Mouse (Mus musculus): ENCODE measurements around the gene Il17rb. TPM values are rescaled to one million over a fixed set of nuclear protein-coding genes. Genes with fewer than 3 reads are reported as not detected.

The Il17rb gene
- polyA plus RNA-seq, 1 experiment, result not detected

GRCm38 (mm10) chr14:29996000-29996751 lies 12.5 kb downstream of the Il17rb start:
- Histone ChIP-seq H3K36me3 (ENCODE audit: control insufficient read depth, insufficient read depth, low read length, poor library complexity, severe bottlenecking) (peaks cover 14% of the 10 kb centered on the region), H3K27ac (ENCODE audit: insufficient read depth, low read length) (no peak overlapping the region), H3K4me1 (ENCODE audit: control insufficient read depth, insufficient read depth, low read length) (peaks cover 3% of the 10 kb centered on the region), H3K4me3 (ENCODE audit: low read depth, low read length) (no peak overlapping the region), H3K9me3 (replicated peaks; ENCODE audit: control insufficient read depth, insufficient read depth, low read length, poor library complexity, severe bottlenecking) (no peaks in the 10 kb centered on the region), H3K9ac (ENCODE audit: low read depth, poor library complexity, severe bottlenecking) (no peak overlapping the region), H3K27me3 (ENCODE audit: control insufficient read depth, insufficient read depth, low read length, poor library complexity, severe bottlenecking) (no peaks in the 10 kb centered on the region)
- TF ChIP-seq EP300 (IDR thresholded peaks at IDR 0.05; ENCODE audit: insufficient read depth, low read depth, low read length) (no peak), CTCF (IDR thresholded peaks at IDR 0.05; ENCODE audit: low read depth, low read length) (no peak), POLR2A (IDR thresholded peaks at IDR 0.05; ENCODE audit: insufficient read depth, low read length) (no peak)

- Histone ChIP-seq H3K9ac (ENCODE audit: low read depth, poor library complexity, severe bottlenecking) (no peak overlapping the region), H3K9me3 (replicated peaks; ENCODE audit: control insufficient read depth, insufficient read depth, low read length, poor library complexity, severe bottlenecking) (no peaks in the 10 kb centered on the region), H3K36me3 (ENCODE audit: control insufficient read depth, insufficient read depth, low read length, poor library complexity, severe bottlenecking) (peaks cover 21% of the 10 kb centered on the region), H3K27me3 (ENCODE audit: control insufficient read depth, insufficient read depth, low read length, poor library complexity, severe bottlenecking) (no peaks in the 10 kb centered on the region), H3K4me1 (ENCODE audit: control insufficient read depth, insufficient read depth, low read length) (peaks cover 3% of the 10 kb centered on the region), H3K4me3 (ENCODE audit: low read depth, low read length) (no peak overlapping the region), H3K27ac (ENCODE audit: insufficient read depth, low read length) (no peak overlapping the region)
- no peak for TF ChIP-seq POLR2A (IDR thresholded peaks at IDR 0.05; ENCODE audit: insufficient read depth, low read length)
- TF ChIP-seq EP300 (IDR thresholded peaks at IDR 0.05; ENCODE audit: insufficient read depth, low read depth, low read length), result no peak
- no peak for TF ChIP-seq CTCF (IDR thresholded peaks at IDR 0.05; ENCODE audit: low read depth, low read length)
Measured at GRCm38 (mm10) chr14:29994976-29995375, 13.7 kb downstream of the Il17rb start.

DNA sequence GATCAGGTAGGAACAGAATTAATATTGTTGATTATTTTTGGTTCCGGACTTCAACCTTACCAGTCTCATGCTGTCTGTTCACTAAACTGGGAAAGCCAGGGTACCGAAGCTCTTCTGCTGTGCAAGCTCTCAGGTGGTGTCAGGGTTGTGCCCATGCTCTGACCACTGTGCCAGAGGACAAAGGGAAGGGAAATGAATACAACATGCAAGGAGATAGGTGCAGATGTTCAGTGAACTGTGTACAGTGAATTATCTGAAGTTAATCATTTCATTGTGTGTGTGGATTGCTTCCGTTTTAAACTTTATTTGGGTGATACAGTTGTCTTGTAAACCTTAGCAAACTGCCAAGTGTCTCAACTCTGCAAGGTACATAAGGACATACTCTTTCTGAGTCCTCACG lies 20.4 kb downstream of the Il17rb start:
- H3K4me3 ChIP-seq (ENCODE audit: low read depth, low read length), result no peak overlapping the region
- no peaks in the 10 kb centered on the region for H3K4me1 ChIP-seq (ENCODE audit: control insufficient read depth, insufficient read depth, low read length)
- no peak overlapping the region for H3K27ac ChIP-seq (ENCODE audit: insufficient read depth, low read length)
- no peaks in the 10 kb centered on the region for H3K9me3 ChIP-seq (replicated peaks; ENCODE audit: control insufficient read depth, insufficient read depth, low read length, poor library complexity, severe bottlenecking)
- no peaks in the 10 kb centered on the region for H3K27me3 ChIP-seq (ENCODE audit: control insufficient read depth, insufficient read depth, low read length, poor library complexity, severe bottlenecking)
- peaks cover 72% of the 10 kb centered on the region for H3K36me3 ChIP-seq (ENCODE audit: control insufficient read depth, insufficient read depth, low read length, poor library complexity, severe bottlenecking)
- H3K9ac ChIP-seq (ENCODE audit: low read depth, poor library complexity, severe bottlenecking), result no peak overlapping the region
- no peak for TF ChIP-seq POLR2A (IDR thresholded peaks at IDR 0.05; ENCODE audit: insufficient read depth, low read length)

- no peak overlapping the region for H3K27ac ChIP-seq (ENCODE audit: insufficient read depth, low read length)
- H3K4me1 ChIP-seq (ENCODE audit: control insufficient read depth, insufficient read depth, low read length), result no peaks in the 10 kb centered on the region
- TF ChIP-seq CTCF (IDR thresholded peaks at IDR 0.05; ENCODE audit: low read depth, low read length) (no peak), EP300 (IDR thresholded peaks at IDR 0.05; ENCODE audit: insufficient read depth, low read depth, low read length) (no peak), POLR2A (IDR thresholded peaks at IDR 0.05; ENCODE audit: insufficient read depth, low read length) (no peak)
- H3K9me3 ChIP-seq (replicated peaks; ENCODE audit: control insufficient read depth, insufficient read depth, low read length, poor library complexity, severe bottlenecking), result no peaks in the 10 kb centered on the region
- peaks cover 69% of the 10 kb centered on the region for H3K36me3 ChIP-seq (ENCODE audit: control insufficient read depth, insufficient read depth, low read length, poor library complexity, severe bottlenecking)
- H3K9ac ChIP-seq (ENCODE audit: low read depth, poor library complexity, severe bottlenecking), result no peak overlapping the region
- H3K4me3 ChIP-seq (ENCODE audit: low read depth, low read length), result no peak overlapping the region
- no peaks in the 10 kb centered on the region for H3K27me3 ChIP-seq (ENCODE audit: control insufficient read depth, insufficient read depth, low read length, poor library complexity, severe bottlenecking)
Measured at GRCm38 (mm10) chr14:29987739-29988138, 21.0 kb downstream of the Il17rb start.

DNA sequence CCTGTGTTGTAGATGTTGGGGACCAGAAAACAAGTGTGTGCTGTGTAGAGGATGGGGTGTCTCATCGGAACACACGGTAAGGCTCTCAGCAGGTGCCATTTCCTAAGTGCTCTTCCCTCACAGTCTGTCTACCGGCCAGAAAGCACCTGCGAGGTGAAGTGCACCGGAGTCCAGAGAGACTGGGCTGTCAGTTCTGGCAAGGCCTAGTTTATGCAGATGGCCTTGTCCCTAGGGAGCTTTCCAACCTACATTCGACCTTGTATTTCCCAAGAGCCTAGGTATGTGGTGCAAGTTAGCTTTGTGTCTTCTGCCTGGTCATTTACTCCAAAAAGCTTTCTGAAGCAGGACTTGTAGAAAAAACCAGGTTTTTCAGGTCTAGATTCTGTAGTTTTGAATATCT lies 21.4 kb downstream of the Il17rb start:
- no peak for TF ChIP-seq POLR2A (IDR thresholded peaks at IDR 0.05; ENCODE audit: insufficient read depth, low read length)
- TF ChIP-seq CTCF (IDR thresholded peaks at IDR 0.05; ENCODE audit: low read depth, low read length), result no peak
- TF ChIP-seq EP300 (IDR thresholded peaks at IDR 0.05; ENCODE audit: insufficient read depth, low read depth, low read length), result no peak
- no peak overlapping the region for H3K4me3 ChIP-seq (ENCODE audit: low read depth, low read length)
- H3K36me3 ChIP-seq (ENCODE audit: control insufficient read depth, insufficient read depth, low read length, poor library complexity, severe bottlenecking), result peaks cover 70% of the 10 kb centered on the region
- H3K9me3 ChIP-seq (replicated peaks; ENCODE audit: control insufficient read depth, insufficient read depth, low read length, poor library complexity, severe bottlenecking), result no peaks in the 10 kb centered on the region
- H3K9ac ChIP-seq (ENCODE audit: low read depth, poor library complexity, severe bottlenecking), result no peak overlapping the region
- H3K27ac ChIP-seq (ENCODE audit: insufficient read depth, low read length), result no peak overlapping the region
- no peaks in the 10 kb centered on the region for H3K4me1 ChIP-seq (ENCODE audit: control insufficient read depth, insufficient read depth, low read length)
- no peaks in the 10 kb centered on the region for H3K27me3 ChIP-seq (ENCODE audit: control insufficient read depth, insufficient read depth, low read length, poor library complexity, severe bottlenecking)

DNA sequence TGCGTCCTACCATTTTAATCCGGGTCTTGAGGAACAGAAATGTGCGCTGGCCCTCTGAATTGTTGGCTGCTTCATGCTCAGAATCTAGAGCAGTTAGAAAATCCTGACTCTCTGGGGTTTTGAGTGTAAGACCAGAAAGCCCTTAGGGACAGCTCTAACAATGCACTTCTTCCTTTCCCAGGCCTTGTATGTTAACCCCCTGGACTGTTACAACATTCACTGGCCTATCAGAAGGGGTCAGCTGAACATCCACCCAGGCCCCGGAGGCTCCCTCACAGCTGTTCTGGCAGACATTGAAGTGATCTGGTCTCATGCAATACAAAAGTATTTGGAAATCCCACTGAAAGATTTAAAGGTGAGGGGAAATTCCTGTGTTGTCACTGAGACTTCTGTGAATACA lies 22.6 kb downstream of the Il17rb start:
- no peak overlapping the region for H3K27ac ChIP-seq (ENCODE audit: insufficient read depth, low read length)
- H3K27me3 ChIP-seq (ENCODE audit: control insufficient read depth, insufficient read depth, low read length, poor library complexity, severe bottlenecking), result no peaks in the 10 kb centered on the region
- no peak overlapping the region for H3K9ac ChIP-seq (ENCODE audit: low read depth, poor library complexity, severe bottlenecking)
- TF ChIP-seq CTCF (IDR thresholded peaks at IDR 0.05; ENCODE audit: low read depth, low read length), result no peak
- no peak for TF ChIP-seq POLR2A (IDR thresholded peaks at IDR 0.05; ENCODE audit: insufficient read depth, low read length)
- TF ChIP-seq EP300 (IDR thresholded peaks at IDR 0.05; ENCODE audit: insufficient read depth, low read depth, low read length), result no peak
- no peaks in the 10 kb centered on the region for H3K4me1 ChIP-seq (ENCODE audit: control insufficient read depth, insufficient read depth, low read length)
- no peak overlapping the region for H3K4me3 ChIP-seq (ENCODE audit: low read depth, low read length)
- H3K36me3 ChIP-seq (ENCODE audit: control insufficient read depth, insufficient read depth, low read length, poor library complexity, severe bottlenecking), result peaks cover 68% of the 10 kb centered on the region
- H3K9me3 ChIP-seq (replicated peaks; ENCODE audit: control insufficient read depth, insufficient read depth, low read length, poor library complexity, severe bottlenecking), result no peaks in the 10 kb centered on the region
